Mouse (Mus musculus) heart, postnatal 0 days (tissue): Measurements from ENCODE around the gene Ctxn2. TPM values are rescaled to one million over a fixed set of nuclear protein-coding genes. Genes with fewer than 3 reads are reported as not detected.

Experiments
- ATAC-seq: fragments of 200-750 bp; cut with Nextera tagmentation; 2 replicates; pipeline ENCODE4 v1.8.0; 2017; ENCODE audit warnings: low read depth, moderate number of reproducible peaks, moderate library complexity; ENCODE audit not compliant: insufficient read depth
- DNase-seq: peaks from one replicate; pipeline ENCODE4 v3.0.0-alpha.2; 2016; ENCODE audit warnings: low spot score
- H3K27ac ChIP-seq: fragments of 300-500 bp; sonication (generic); 2 replicates; pipeline ENCODE4 v1.5.1; 2014; ENCODE audit warnings: low read depth, mild to moderate bottlenecking
- H3K27me3 ChIP-seq: fragments of 300-500 bp; sonication (generic); 2 replicates; pipeline ENCODE4 v1.6.1; 2014; ENCODE audit warnings: low read length, mixed read lengths; ENCODE audit not compliant: control insufficient read depth, insufficient read depth
- H3K36me3 ChIP-seq: fragments of 300-500 bp; sonication (generic); replicated peaks from 2 replicates; pipeline ENCODE4 v1.6.1; 2014; ENCODE audit warnings: low read length, mixed read lengths; ENCODE audit not compliant: control insufficient read depth, insufficient read depth
- H3K4me1 ChIP-seq: fragments of 300-500 bp; sonication (generic); 2 replicates; pipeline ENCODE4 v1.6.1; 2014; ENCODE audit warnings: antibody characterized with exemption; ENCODE audit not compliant: control insufficient read depth, insufficient read depth
- H3K4me2 ChIP-seq: fragments of 300-500 bp; sonication (generic); 2 replicates; pipeline ENCODE4 v1.6.1; 2014; ENCODE audit warnings: low read depth, mild to moderate bottlenecking, low read length, moderate library complexity
- H3K4me3 ChIP-seq: fragments of 300-500 bp; sonication (generic); 2 replicates; pipeline ENCODE4 v1.5.1; 2014; ENCODE audit warnings: low read depth, low read length
- H3K9ac ChIP-seq: fragments of 300-500 bp; sonication (generic); replicated peaks from 2 replicates; pipeline ENCODE4 v1.6.1; 2014; ENCODE audit warnings: low read depth, low read length, mixed read lengths
- H3K9me3 ChIP-seq: fragments of 300-500 bp; sonication (generic); replicated peaks from 2 replicates; pipeline ENCODE4 v1.6.1; 2016; ENCODE audit warnings: low read length; ENCODE audit not compliant: control insufficient read depth
- CTCF ChIP-seq: IDR thresholded peaks from 2 replicates; pipeline ENCODE4 v1.5.1; 2016; ENCODE audit warnings: antibody characterized with exemption, control low read depth, low read depth
- EP300 ChIP-seq: IDR thresholded peaks from 2 replicates; pipeline ENCODE4 v1.6.1; 2016; ENCODE audit warnings: antibody characterized with exemption, low read depth
- WGBS: fragments of 180-500 bp; shearing (Covaris S2); extraction: QIAGEN DNeasy Blood & Tissue Kit; methylation state at CpG from one replicate; pipeline ENCODE4 v1.1.7; 2014; 5-methylcytosine and 5-hydroxymethylcytosine counted together
- polyA plus RNA-seq: library from polyadenylated mRNA; unstranded; fragments of >200 nt; fragmentation: Nextera tagmentation; extraction: Ambion mirVana; gene quantifications from 2 replicates; pipeline ENCODE4 v1.2.1, GENCODE M21; 2015
- total RNA-seq: library from RNA; depleted of rRNA; stranded (reverse); fragments of >200 nt; gene quantifications from 2 replicates; pipeline ENCODE4 v1.2.3, GENCODE M21; 2014; ENCODE audit warnings: low replicate concordance

The Ctxn2 gene
- total and polyA plus RNA-seq, 2 experiments from 2014 or later: not detected

DNA sequence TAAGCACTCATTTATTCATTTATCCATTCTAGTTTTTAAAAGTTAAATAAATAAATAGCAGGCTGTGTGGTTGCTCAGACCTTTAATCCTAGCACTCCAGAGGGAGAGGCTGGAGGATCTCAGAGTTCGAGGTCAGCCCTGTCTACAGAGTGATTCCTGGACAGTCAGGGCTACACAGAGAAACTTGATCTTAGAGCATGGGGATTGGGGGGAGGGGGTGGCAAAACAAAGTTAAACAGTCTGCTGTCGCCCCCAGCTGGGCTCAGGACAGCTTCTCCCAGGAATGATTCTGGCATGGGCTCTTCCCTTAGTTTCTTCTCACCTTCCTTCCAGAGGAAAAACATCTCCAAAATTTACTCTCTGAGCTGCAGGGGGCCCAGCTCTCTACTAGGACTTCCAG lies 19.0 kb downstream of the Ctxn2 start:
- H3K9ac ChIP-seq: no peak overlapping the region
- H3K27ac ChIP-seq: no peak overlapping the region
- H3K9me3 ChIP-seq: no peaks in the 10 kb centered on the region
- DNase-seq: no peak
- no peak for ATAC-seq
- H3K4me2 ChIP-seq: no peak overlapping the region
- no peaks in the 10 kb centered on the region for H3K27me3 ChIP-seq
- H3K4me1 ChIP-seq: no peaks in the 10 kb centered on the region
- no peak overlapping the region for H3K4me3 ChIP-seq
- H3K36me3 ChIP-seq: no peaks in the 10 kb centered on the region
- WGBS: 11% methylated on average over 2 of the region's 2 CpGs
- no peak for TF ChIP-seq EP300

DNA sequence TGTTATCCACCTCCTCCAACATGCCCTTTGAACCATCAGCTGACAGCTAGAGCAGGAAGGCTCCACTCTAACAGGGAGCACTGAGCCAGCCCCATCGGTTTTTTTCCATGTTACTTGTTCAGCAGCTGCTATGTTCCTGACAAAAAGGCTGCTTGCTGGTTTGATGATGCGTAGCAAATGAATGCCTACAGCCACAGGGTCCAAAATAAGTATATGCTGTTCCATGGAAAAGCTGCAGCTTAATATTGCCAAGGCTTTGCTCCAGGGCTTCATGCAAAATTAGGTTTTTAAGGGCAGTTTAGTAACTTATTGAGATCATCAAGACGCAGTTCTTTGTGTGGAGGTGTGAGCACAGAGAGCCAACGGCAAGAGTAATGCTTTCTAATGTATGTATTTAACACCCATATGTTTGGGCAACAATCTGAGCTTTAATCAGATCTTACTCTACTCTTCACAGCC lies 25.5 kb downstream of the Ctxn2 start:
- Histone ChIP-seq H3K4me1 (no peaks in the 10 kb centered on the region), H3K4me3 (no peak overlapping the region), H3K27me3 (no peaks in the 10 kb centered on the region), H3K36me3 (no peaks in the 10 kb centered on the region), H3K4me2 (no peak overlapping the region), H3K9ac (no peak overlapping the region), H3K9me3 (no peaks in the 10 kb centered on the region), H3K27ac (no peak overlapping the region)
- 79% methylated on average over 4 of the region's 4 CpGs for WGBS
- DNase-seq (no peak), ATAC-seq (no peak)
- TF ChIP-seq CTCF (no peak), EP300 (no peak)

GRCm38 (mm10) chr2:125178225-125178798 lies 41.8 kb downstream of the Ctxn2 start:
- Histone ChIP-seq H3K4me2 (no peak overlapping the region), H3K9me3 (no peaks in the 10 kb centered on the region), H3K9ac (no peak overlapping the region), H3K36me3 (no peaks in the 10 kb centered on the region), H3K27ac (no peak overlapping the region), H3K4me1 (no peaks in the 10 kb centered on the region), H3K27me3 (no peaks in the 10 kb centered on the region), H3K4me3 (no peak overlapping the region)
- 75% methylated on average over 7 of the region's 7 CpGs for WGBS
- no peak for TF ChIP-seq EP300
- no peak for TF ChIP-seq CTCF
- DNase-seq (no peak), ATAC-seq (no peak)

GRCm38 (mm10) chr2:125187904-125188303 lies 51.4 kb downstream of the Ctxn2 start:
- 76% methylated on average over 11 of the region's 11 CpGs for WGBS
- no peak for ATAC-seq

GRCm38 (mm10) chr2:125189197-125189596 lies 52.7 kb downstream of the Ctxn2 start:
- 0% methylated on average over 2 of the region's 2 CpGs for WGBS
- Histone ChIP-seq H3K9ac (no peak overlapping the region), H3K4me1 (no peaks in the 10 kb centered on the region), H3K36me3 (no peaks in the 10 kb centered on the region), H3K4me3 (no peak overlapping the region), H3K4me2 (no peak overlapping the region), H3K9me3 (peaks cover 7% of the 10 kb centered on the region; the same call in 1 of the 2 replicates), H3K27me3 (no peaks in the 10 kb centered on the region), H3K27ac (no peak overlapping the region)
- TF ChIP-seq CTCF (peak; percentile 96), EP300 (no peak)
- DNase-seq: peak; percentile 25
- no peak for ATAC-seq

More at GRCm38 (mm10) chr2:125187904-125188303, 51.4 kb downstream of the Ctxn2 start:
- H3K27ac ChIP-seq: no peak overlapping the region
- H3K9ac ChIP-seq: no peak overlapping the region
- no peaks in the 10 kb centered on the region for H3K36me3 ChIP-seq
- no peak overlapping the region for H3K4me2 ChIP-seq
- TF ChIP-seq EP300: no peak
- no peak for TF ChIP-seq CTCF
- H3K4me1 ChIP-seq: no peaks in the 10 kb centered on the region
- no peaks in the 10 kb centered on the region for H3K27me3 ChIP-seq
- H3K4me3 ChIP-seq: no peak overlapping the region
- DNase-seq: no peak
- H3K9me3 ChIP-seq: peaks cover 7% of the 10 kb centered on the region; the same call in 1 of the 2 replicates

GRCm38 (mm10) chr2:125192905-125193304 lies 56.4 kb downstream of the Ctxn2 start:
- TF ChIP-seq CTCF: no peak
- TF ChIP-seq EP300: no peak
- no peaks in the 10 kb centered on the region for H3K27me3 ChIP-seq

More at GRCm38 (mm10) chr2:125192905-125193304, 56.4 kb downstream of the Ctxn2 start:
- H3K9me3 ChIP-seq: peaks cover 7% of the 10 kb centered on the region; the same call in 1 of the 2 replicates
- H3K4me1 ChIP-seq: no peaks in the 10 kb centered on the region
- no peak for ATAC-seq
- DNase-seq: no peak
- H3K4me2 ChIP-seq: no peak overlapping the region
- H3K9ac ChIP-seq: no peak overlapping the region
- no peak overlapping the region for H3K27ac ChIP-seq
- H3K36me3 ChIP-seq: no peaks in the 10 kb centered on the region
- H3K4me3 ChIP-seq: no peak overlapping the region
